Mouse (Mus musculus): ENCODE results near the gene Agtrap.
"Not testable (repeated sequence)": the region's sequence is repeated elsewhere in the genome, so short reads cannot be mapped to it uniquely, and the experiment has no call there.

Gene Agtrap

GRCm38 (mm10) chr4:148087907-148088527, at the start of gene Agtrap:
Gene Agtrap, minus strand, starts transcription at chr4:148088031.
- peak; percentile 85 to 92 for DNase-seq (ENCODE audit: low spot score in 2 of 2)

DNA sequence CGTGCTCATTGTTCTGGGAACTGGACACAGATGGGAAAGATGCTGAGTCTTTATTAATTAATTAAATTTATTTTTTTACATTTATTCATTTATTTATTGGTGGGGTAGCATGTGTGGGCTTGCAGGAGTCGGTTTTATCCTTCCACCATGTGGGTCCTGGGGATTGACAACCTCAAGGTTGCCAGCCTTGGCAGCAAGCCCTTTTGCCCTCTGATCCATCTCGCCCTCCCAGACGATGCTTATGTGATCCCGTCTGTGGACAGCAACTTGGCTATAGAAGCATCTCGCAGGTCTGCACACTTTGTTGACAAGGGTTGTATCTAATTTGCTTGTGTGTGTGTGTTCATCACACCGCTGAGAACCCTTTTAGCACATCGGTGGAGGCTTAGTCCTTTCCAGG, 49.7 kb upstream of the Agtrap start:
- no peak for DNase-seq (ENCODE audit: low spot score in 2 of 2)

GRCm38 (mm10) chr4:148134988-148135387, 47.2 kb upstream of the Agtrap start:
- DNase-seq (ENCODE audit: low spot score in 2 of 2), result no peak

DNA sequence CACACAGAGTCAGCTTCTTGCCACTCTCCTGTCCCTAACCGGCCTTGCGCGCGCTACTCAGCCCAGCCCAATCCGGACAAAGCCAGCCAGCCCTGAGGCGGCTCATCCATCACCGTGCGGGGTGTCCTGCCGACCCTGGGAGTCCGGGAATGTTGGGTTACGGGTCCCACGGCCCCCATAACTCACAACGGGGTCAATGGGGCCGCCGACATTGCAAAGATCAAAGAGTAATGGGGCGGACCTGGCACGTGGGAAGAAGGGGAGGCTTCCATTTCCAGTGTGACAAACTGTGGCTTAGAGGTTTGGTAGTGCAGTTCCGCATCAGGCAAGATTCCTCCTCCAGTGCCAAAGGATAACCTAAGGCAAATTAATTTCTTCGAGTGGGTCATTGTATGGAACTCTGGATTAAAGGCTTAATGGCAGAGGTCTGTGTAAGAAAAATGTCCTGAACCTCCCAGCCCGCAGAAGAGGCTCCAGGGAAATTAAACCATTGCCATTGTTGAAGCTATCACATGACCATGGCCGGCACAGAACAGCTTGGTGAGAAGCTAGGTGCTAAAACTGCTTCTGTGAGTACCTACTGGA, 43.8 kb upstream of the Agtrap start:
- DNase-seq (ENCODE audit: low spot score in 2 of 2), result no peak

DNA sequence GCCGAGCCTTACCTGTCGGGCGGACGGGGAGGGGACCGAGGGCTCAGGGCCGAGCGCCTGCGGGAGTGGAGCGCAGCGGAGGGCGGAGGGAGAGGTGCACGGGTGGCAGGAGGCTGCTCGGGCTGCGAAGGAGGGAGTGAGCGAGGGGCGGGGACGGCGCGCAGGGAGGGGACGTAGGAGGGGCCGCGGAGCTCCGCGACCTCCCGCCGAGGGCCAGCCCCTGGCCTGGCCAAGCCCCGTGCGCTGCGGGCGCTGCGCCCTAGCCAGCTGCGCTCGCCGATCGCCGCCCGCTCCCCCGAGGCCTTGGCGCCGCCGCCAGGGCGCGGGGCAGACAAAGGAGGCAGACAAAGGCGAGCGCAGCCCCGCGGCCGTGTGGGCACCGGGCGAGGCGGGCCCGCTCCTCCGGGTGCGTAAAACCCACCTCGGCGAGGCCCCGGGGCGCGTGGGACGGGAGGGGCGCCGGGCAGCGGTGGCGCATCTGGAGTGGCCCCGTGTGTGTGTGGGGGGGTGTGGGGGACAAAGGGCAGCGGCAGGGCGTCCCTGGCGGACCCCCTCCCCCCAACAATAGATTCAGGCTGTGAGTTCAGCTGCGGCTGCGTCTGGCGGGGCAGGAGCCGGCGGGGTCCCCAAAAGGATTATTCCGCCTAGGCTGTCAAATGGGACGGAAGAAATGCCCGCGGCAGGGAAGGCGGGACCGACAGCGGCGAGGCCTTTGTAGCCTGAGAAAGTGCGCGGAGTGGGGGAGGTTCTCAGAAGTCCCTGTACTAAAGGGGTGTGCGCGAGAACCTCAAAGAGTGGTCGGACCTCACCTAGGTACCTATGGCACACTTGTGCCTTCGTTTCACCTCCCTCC, 43.0 kb upstream of the Agtrap start, which contains the start of gene Draxin:
Gene Draxin (minus strand): TSS at position 138 of the 853 bp plus-strand sequence.
- DNase-seq (ENCODE audit: low spot score in 2 of 2), result no peak

- no peak for DNase-seq (ENCODE audit: low spot score in 2 of 2)
Observed at GRCm38 (mm10) chr4:148130133-148130532, 42.3 kb upstream of the Agtrap start, which contains the start of gene Mad2l2. Gene Mad2l2, plus strand, starts transcription at chr4:148130384.

DNA sequence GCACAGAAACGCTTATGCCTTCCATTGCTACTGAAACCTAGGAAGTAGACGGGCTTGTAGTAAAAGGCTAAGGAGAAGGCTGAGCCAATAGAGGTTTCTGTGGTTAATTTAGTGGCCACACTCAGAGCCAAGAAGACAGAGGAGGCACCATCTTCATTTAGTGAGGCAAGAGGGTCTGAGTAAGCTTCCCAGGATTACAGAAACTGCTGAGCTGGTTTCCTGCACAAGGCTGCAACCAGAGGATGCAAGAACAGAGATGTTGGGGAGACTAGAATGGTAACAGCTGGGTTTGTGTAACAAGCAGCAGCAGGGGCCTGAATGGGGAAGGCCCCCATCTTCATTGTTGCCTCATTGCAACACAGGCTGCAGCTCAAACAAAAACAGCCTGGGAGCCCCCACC, 40.8 kb upstream of the Agtrap start:
- no peak for DNase-seq (ENCODE audit: low spot score in 2 of 2)

DNA sequence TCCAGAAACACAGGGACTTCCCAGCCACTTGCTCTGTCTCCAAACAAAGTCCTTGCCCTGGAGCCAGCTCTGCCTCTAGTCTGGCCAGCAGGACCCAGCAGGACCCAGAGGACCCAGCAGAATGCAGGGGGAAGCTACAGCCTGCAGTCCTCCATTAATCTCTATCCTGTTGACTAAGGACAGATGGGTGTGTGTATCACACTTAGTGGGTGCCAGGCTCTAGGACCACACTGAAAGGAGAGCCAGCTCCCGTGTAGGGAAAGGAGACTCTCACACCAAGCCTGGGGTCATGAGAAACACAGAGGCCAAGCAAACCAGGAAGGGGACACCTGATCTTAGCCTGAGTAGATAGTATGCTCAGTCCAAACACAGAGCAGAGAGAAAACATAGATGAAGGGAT, 40.4 kb upstream of the Agtrap start:
- no peak for DNase-seq (ENCODE audit: low spot score in 2 of 2)

DNA sequence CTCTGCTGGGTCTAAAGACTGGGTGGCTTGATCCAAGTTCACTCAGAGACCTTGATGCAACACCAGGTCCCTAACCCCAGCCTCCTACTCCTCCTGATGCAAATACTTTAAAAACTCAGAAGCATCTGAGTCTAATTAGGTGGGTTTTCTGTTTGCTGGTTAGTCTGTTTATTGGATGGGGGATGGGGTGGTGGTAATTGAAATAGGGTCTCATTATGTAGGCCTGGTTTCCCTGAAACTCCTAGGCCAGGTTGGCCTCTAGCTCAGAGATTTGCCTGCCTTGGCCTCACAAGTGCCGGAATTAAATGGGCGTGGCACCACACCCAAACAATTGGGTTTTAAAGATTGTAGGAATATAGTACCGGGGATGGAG, 34.8 kb upstream of the Agtrap start:
- DNase-seq (ENCODE audit: low spot score in 2 of 2), result no peak

- DNase-seq (ENCODE audit: low spot score in 2 of 2), result no peak
Observed at GRCm38 (mm10) chr4:148121982-148122693, 34.3 kb upstream of the Agtrap start.

GRCm38 (mm10) chr4:148121362-148121761, 33.5 kb upstream of the Agtrap start:
- peak; percentile 68 for DNase-seq (ENCODE audit: low spot score in 2 of 2)

- no peak for DNase-seq (ENCODE audit: low spot score in 2 of 2)
Observed at GRCm38 (mm10) chr4:148120555-148120954, 32.7 kb upstream of the Agtrap start.

DNA sequence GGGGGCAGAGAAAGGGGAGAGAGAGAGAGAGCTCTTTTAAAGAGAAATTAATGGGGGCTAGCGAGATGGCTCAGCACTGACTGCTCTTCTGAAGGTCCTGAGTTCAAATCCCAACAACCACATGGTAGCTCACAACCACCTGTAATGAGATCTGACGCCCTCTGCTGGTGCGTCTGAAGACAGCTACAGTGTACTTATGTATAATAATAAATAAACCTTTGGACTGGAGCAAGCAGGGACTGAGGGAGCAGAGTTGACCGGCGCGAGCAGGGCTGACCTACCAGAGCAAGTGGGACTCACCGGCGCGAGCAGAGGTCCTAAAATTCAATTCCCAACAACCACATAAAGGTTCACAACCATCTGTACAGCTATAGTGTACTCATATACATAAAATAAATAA, 31.7 kb upstream of the Agtrap start:
- DNase-seq (ENCODE audit: low spot score in 2 of 2), result not testable (repeated sequence)

GRCm38 (mm10) chr4:148117392-148117791, 29.6 kb upstream of the Agtrap start:
- DNase-seq (ENCODE audit: low spot score in 2 of 2), result no peak

GRCm38 (mm10) chr4:148116657-148117056, 28.8 kb upstream of the Agtrap start:
- no peak for DNase-seq (ENCODE audit: low spot score in 2 of 2)

GRCm38 (mm10) chr4:148115467-148115866, 27.6 kb upstream of the Agtrap start:
- no peak for DNase-seq (ENCODE audit: low spot score in 2 of 2)

DNA sequence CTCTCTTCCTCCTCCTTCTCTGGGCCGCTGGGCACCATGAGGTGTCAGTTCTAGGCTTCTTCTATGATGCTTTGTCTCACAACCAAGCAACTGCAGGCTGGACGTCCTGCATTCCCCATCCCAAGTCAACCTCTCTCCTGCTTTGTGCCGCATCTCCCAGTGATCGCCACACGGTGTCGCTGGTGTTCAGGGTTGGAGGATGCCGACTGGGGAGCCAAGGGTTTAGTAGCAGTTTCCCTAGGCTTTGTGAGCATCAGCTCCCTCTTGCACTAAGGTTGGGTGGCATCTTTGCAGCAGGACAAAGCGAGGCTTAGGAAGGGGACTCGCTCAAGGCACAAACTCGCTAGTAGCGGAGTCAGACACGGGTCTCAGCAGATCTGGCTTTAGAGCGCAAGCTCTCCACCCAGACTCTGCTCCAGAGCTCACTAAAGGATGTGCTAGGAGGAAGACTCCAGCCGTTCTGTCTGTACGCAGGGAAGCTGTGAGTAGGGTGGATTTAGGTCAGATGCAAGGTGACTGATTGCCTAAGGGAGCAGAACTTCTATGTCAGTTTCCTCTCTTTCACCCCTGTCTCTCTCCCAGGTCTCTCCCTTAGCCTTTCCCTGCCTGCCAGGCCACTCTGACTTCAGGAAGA, 27.0 kb upstream of the Agtrap start:
- peak in 1 of 2 experiments; percentile 81 for DNase-seq (ENCODE audit: low spot score in 2 of 2)

GRCm38 (mm10) chr4:148112519-148112918, 24.7 kb upstream of the Agtrap start:
- no peak for DNase-seq (ENCODE audit: low spot score in 2 of 2)

DNA sequence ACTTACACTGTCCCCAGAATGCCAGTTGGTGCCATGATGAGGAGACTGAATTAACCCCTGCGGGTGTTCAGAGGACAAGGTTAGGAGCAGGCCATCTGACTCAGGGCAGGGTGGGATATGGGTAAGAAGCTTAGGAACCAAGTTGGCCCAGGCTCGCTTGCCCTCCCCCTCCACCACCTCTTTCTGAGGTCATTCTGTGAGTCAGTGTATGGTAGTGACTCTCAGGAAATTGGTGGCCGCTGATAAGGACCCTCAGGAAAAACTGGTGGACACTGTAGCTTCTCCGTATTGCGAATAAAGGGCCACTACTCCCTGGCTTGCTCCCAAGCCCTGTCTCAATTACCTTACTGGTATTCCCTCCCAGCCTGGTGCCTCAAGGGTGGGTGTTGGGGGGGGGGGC, 21.4 kb upstream of the Agtrap start:
- DNase-seq (ENCODE audit: low spot score in 2 of 2), result no peak

DNA sequence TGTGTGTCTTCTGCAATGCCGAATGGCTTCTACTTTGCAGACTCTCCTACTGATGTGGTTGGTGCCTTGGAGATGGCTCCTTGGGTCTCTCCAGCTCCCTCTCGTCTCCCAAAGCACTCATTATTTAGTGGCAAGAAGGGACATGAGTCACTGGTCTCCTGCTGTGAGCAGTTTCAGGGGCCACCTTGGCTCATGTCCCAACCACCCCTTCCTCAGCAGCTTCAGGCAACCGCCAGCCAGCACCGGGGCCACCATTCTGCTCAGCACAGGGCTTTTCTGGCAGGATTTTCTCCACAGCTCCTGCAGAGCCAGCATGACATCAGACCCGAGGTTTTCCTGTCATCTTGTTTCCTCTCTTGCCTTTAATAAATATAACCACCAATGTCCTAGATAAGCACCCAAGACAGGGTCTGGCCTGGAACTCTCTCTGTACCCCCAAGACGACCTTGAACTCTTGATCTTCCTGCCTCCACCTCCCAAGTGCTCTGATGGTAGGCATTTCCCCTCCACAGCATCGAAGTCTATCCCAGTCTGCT, 20.8 kb upstream of the Agtrap start:
- peak in 1 of 2 experiments; percentile 23 for DNase-seq (ENCODE audit: low spot score in 2 of 2)

GRCm38 (mm10) chr4:148107621-148108291, 19.9 kb upstream of the Agtrap start:
- no peak for DNase-seq (ENCODE audit: low spot score in 2 of 2)

Measured in frontal cortex, postnatal 10 days (tissue).